Mouse (Mus musculus) forebrain, embryonic 16.5 days (tissue): Measurements from ENCODE around the gene Aven. TPM values are rescaled to one million over a fixed set of nuclear protein-coding genes. Genes with fewer than 3 reads are reported as not detected.

ENCODE experiments used
- ATAC-seq: fragments of 200-750 bp; cut with Nextera tagmentation; 2 replicates; pipeline ENCODE4 v1.8.0; 2017; ENCODE audit warnings: mild to moderate bottlenecking, moderate library complexity
- H3K27ac ChIP-seq: fragments of 300-500 bp; sonication (generic); 2 replicates; pipeline ENCODE4 v1.5.1; 2014; ENCODE audit warnings: low read length, control low read depth
- H3K27me3 ChIP-seq: fragments of 300-500 bp; sonication (generic); replicated peaks from 2 replicates; pipeline ENCODE4 v1.6.1; 2014; ENCODE audit warnings: low read length; ENCODE audit not compliant: control insufficient read depth, insufficient read depth
- H3K36me3 ChIP-seq: fragments of 300-500 bp; sonication (generic); 2 replicates; pipeline ENCODE4 v1.6.1; 2014; ENCODE audit not compliant: control insufficient read depth, insufficient read depth
- H3K4me1 ChIP-seq: fragments of 300-500 bp; sonication (generic); replicated peaks from 2 replicates; pipeline ENCODE4 v1.6.1; 2014; ENCODE audit warnings: low read length; ENCODE audit not compliant: control insufficient read depth, insufficient read depth
- H3K4me2 ChIP-seq: fragments of 300-500 bp; sonication (generic); 2 replicates; pipeline ENCODE4 v1.6.1; 2014; ENCODE audit warnings: mild to moderate bottlenecking, low read length, control low read depth
- H3K4me3 ChIP-seq: fragments of 300-500 bp; sonication (generic); replicated peaks from 2 replicates; pipeline ENCODE4 v1.5.1; 2014; ENCODE audit warnings: mild to moderate bottlenecking, low read length, control low read depth
- H3K9ac ChIP-seq: fragments of 300-500 bp; sonication (generic); replicated peaks from 2 replicates; pipeline ENCODE4 v1.6.1; 2014; ENCODE audit warnings: low read depth, low read length, control low read depth
- H3K9me3 ChIP-seq: fragments of 300-500 bp; sonication (generic); 2 replicates; pipeline ENCODE4 v1.6.1; 2016; ENCODE audit warnings: low read length; ENCODE audit not compliant: control insufficient read depth
- whole genome bisulfite sequencing: fragments of 180-500 bp; shearing (Covaris S2); extraction: QIAGEN DNeasy Blood & Tissue Kit; methylation state at CpG from one replicate; pipeline ENCODE4 v1.1.7; 2014; 5-methylcytosine and 5-hydroxymethylcytosine counted together
- polyA plus RNA-seq: library from polyadenylated mRNA; unstranded; fragments of >200 nt; fragmentation: Nextera tagmentation; extraction: Ambion mirVana; gene quantifications from 2 replicates; pipeline ENCODE4 v1.2.1, GENCODE M21; 2015

Gene Aven
- polyA plus RNA-seq, 1 experiment from 2014 or later: 2.2 TPM

DNA sequence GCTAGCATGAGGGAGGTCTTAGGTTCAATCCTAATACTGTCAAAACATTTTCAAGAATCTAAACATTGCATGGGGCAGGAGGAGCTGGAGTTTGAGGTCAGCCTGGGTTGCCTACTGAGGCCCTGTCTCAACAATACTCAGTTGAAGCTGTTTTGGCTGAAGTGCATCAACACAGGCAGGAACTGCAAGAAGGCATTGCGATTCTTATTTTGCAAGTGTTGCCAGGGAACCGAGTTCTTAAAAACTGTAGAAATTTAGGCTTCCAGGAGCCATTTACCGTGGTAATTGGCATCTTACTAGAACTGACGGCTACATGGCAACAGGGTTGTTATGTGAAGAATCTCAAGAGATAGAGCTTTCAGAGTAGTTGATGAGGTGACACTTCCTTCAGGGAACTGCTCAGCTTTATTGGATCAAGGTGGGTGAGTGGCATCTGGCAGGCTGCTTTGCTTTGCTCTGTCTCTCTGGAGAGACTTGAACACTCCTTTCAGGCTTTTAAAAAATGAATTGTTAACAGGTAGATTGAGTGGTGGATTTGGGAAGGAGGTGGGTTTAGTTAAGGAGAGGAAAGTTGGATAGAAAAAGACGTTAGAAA lies 14.2 kb downstream of the Aven start:
- Histone ChIP-seq H3K27ac (no peak overlapping the region), H3K4me2 (no peak overlapping the region), H3K36me3 (no peaks in the 10 kb centered on the region), H3K9ac (no peak overlapping the region), H3K4me1 (no peaks in the 10 kb centered on the region), H3K9me3 (no peaks in the 10 kb centered on the region), H3K4me3 (no peak overlapping the region), H3K27me3 (no peaks in the 10 kb centered on the region)
- peak; percentile 50 for ATAC-seq
- WGBS: 67% methylated on average over 5 of the region's 5 CpGs

DNA sequence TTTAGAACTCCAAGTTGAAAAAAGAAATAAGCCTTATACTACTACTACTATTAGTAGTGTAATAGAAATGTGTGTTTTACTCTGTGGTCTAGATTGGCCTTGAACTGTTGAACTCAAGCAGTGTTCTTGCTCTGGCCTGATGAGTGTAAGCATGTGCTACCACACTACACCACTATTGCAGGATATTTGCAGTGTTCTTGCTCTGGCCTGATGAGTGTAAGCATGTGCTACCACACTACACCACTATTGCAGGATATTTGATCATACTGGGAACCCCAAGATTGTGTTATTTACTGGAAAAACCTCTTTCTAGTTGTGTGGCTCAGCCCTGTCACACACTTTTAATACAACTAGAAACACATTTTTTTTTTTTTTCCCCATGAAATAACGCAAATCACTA lies 14.7 kb downstream of the Aven start:
- WGBS: 100% methylated on average over 1 of the region's 1 CpGs
- no peaks in the 10 kb centered on the region for H3K27me3 ChIP-seq
- H3K27ac ChIP-seq: no peak overlapping the region
- no peaks in the 10 kb centered on the region for H3K9me3 ChIP-seq
- no peak overlapping the region for H3K4me2 ChIP-seq
- ATAC-seq: peak; percentile 47
- no peak overlapping the region for H3K9ac ChIP-seq
- no peaks in the 10 kb centered on the region for H3K36me3 ChIP-seq
- no peaks in the 10 kb centered on the region for H3K4me1 ChIP-seq
- no peak overlapping the region for H3K4me3 ChIP-seq

- Histone ChIP-seq H3K4me2 (no peak overlapping the region), H3K36me3 (no peaks in the 10 kb centered on the region), H3K4me1 (no peaks in the 10 kb centered on the region), H3K27me3 (no peaks in the 10 kb centered on the region), H3K9ac (no peak overlapping the region), H3K27ac (no peak overlapping the region), H3K9me3 (no peaks in the 10 kb centered on the region), H3K4me3 (no peak overlapping the region)
- ATAC-seq: no peak
- WGBS: 93% methylated on average over 4 of the region's 4 CpGs
These were observed 17.4 kb downstream of the Aven start for GRCm38 (mm10) chr2:112510140-112510539.

DNA sequence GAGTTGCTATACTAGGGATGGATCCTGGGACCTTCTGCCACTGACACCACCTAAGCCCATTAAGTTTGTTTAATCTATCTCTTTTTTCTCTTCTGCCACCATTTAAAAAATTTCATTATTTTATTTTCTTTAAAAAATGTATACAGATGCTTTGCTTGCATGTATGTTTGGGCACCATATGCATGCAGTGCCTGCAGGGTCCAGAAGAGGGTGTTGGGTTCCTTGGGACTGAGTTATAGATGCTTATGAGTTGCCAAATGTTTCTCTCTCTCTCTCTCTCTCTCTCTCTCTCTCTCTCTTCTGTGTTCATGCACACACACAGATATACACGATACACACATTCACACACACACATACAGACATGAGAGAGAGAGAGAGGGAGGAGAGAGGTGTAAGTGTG lies 20.3 kb downstream of the Aven start:
- Histone ChIP-seq H3K27ac (no peak overlapping the region), H3K4me3 (no peak overlapping the region), H3K36me3 (no peaks in the 10 kb centered on the region), H3K9ac (no peak overlapping the region), H3K4me1 (no peaks in the 10 kb centered on the region), H3K9me3 (no peaks in the 10 kb centered on the region), H3K4me2 (no peak overlapping the region), H3K27me3 (no peaks in the 10 kb centered on the region)
- 63% methylated on average over 1 of the region's 1 CpGs for WGBS
- no peak for ATAC-seq

DNA sequence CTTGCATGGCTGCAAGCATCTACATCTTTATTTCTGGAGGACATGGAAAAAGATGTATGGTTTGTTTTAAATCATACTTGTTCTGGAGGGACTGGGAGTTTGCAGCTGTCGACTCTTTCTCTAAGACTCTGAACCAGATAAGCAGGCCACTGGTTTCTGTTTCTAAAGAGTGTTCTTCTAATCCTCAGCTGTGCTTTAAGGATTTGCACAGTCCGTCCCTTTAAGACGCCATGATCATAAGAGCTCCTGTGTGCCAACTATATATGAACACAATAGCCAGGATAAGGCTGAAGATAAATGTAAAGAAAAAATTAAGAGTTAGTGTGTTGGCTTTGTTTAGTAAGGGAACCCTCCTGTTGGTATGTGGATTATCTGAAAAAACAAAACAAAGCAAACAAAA lies 24.0 kb downstream of the Aven start:
- Histone ChIP-seq H3K4me3 (no peak overlapping the region), H3K9me3 (no peaks in the 10 kb centered on the region), H3K4me1 (no peaks in the 10 kb centered on the region), H3K9ac (no peak overlapping the region), H3K36me3 (no peaks in the 10 kb centered on the region), H3K27me3 (no peaks in the 10 kb centered on the region), H3K27ac (no peak overlapping the region), H3K4me2 (no peak overlapping the region)
- ATAC-seq: no peak
- WGBS: 90% methylated on average over 3 of the region's 3 CpGs

GRCm38 (mm10) chr2:112517218-112517617 lies 24.5 kb downstream of the Aven start:
- no peak overlapping the region for H3K4me2 ChIP-seq
- WGBS: 89% methylated on average over 3 of the region's 3 CpGs
- H3K27ac ChIP-seq: no peak overlapping the region
- H3K9me3 ChIP-seq: no peaks in the 10 kb centered on the region
- no peaks in the 10 kb centered on the region for H3K4me1 ChIP-seq
- H3K27me3 ChIP-seq: no peaks in the 10 kb centered on the region
- no peak for ATAC-seq
- no peak overlapping the region for H3K9ac ChIP-seq
- H3K36me3 ChIP-seq: no peaks in the 10 kb centered on the region
- H3K4me3 ChIP-seq: no peak overlapping the region

- no peak overlapping the region for H3K4me2 ChIP-seq
- no peak overlapping the region for H3K4me3 ChIP-seq
- H3K9ac ChIP-seq: no peak overlapping the region
- H3K36me3 ChIP-seq: no peaks in the 10 kb centered on the region
- H3K4me1 ChIP-seq: no peaks in the 10 kb centered on the region
- no peak for ATAC-seq
- no peaks in the 10 kb centered on the region for H3K9me3 ChIP-seq
- H3K27ac ChIP-seq: no peak overlapping the region
- no peaks in the 10 kb centered on the region for H3K27me3 ChIP-seq
These were observed 25.8 kb downstream of the Aven start for GRCm38 (mm10) chr2:112518541-112518940.

DNA sequence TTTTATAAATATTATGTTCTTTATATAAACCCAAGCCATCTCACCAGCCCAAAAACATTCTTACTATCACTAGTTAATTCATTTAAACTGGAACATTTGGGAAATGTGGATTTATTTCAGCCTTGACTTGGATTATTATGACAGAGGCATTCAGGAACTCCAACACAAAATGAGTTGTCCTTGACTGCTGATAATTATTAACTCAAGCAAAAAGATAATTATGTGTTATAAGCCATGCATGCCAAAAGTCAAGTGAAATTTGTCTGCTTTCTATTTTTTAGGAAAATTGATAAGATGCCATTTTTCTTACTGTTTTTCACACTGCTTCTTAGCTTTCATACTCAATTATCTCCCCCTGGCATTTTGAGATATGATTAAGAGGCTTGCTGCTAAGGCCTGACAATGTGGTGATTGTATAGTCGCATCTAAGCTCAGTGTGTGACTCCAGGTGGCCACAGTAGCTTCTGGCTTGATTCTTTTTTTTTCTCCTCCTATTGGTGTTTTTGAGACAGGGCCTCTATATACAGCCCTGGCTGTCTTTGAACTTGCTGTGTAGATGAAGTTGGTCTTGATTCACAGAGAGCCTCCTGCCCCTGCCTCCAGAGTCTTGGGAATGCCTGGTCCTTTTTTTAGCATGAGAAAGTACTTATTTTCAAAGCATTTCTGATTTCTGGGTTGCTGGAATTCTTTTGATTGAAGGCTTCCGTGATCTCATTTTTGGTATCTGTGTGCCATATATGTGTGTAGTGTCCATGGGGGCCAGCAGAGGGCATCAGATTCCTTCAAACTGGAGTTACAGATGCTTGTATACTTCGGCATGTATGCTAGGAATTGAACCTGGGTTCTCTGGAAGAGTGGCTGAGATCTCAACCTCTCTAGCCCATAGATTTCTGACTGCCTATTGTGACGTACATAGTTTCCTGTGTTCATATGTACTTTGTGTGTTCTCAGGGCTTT lies 28.0 kb downstream of the Aven start:
- Histone ChIP-seq H3K36me3 (no peaks in the 10 kb centered on the region), H3K9me3 (no peaks in the 10 kb centered on the region), H3K9ac (no peak overlapping the region), H3K27ac (no peak overlapping the region), H3K4me2 (no peak overlapping the region), H3K4me1 (no peaks in the 10 kb centered on the region), H3K27me3 (no peaks in the 10 kb centered on the region), H3K4me3 (no peak overlapping the region)
- no peak for ATAC-seq
- WGBS: 81% methylated on average over 4 of the region's 4 CpGs

DNA sequence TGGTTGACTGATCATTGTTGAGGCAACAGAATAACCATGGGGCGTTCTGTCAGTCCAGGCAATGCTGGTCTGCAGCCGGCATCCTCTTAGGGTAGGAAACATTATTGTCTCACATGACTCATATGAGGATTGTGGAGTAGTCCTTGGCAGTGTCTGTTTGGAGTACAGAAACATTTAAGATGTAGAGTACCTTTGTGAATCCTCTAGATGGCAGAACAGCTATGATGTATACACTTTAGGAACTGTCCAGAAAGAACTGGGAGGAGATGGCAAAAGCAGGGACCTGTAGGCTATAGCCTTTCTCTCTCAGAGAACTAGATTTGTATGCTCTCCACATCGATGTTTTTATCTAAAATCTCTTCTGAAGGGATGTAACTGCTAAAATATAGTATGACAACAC lies 34.2 kb downstream of the Aven start:
- Histone ChIP-seq H3K9me3 (no peaks in the 10 kb centered on the region), H3K36me3 (no peaks in the 10 kb centered on the region), H3K27me3 (no peaks in the 10 kb centered on the region), H3K27ac (no peak overlapping the region), H3K4me3 (no peak overlapping the region), H3K4me1 (no peaks in the 10 kb centered on the region), H3K9ac (no peak overlapping the region), H3K4me2 (no peak overlapping the region)
- 0 out of 2 replicates have a peak, but pooled peaks have one; percentile 31 for ATAC-seq
- WGBS: 88% methylated on average over 3 of the region's 3 CpGs
